Mouse (Mus musculus) embryonic facial prominence, embryonic 12.5 days (tissue): Measurements from ENCODE around the gene Gal3st1. TPM values are rescaled to one million over a fixed set of nuclear protein-coding genes. Genes with fewer than 3 reads are reported as not detected.

Source experiments
- ATAC-seq: fragments of 200-750 bp; cut with Nextera tagmentation; 2 replicates; pipeline ENCODE4 v1.8.0; 2017; ENCODE audit not compliant: insufficient number of reproducible peaks, insufficient read depth, low FRiP score, low TSS enrichment
- H3K27ac ChIP-seq: fragments of 300-500 bp; sonication (generic); 2 replicates; pipeline ENCODE4 v1.5.1; 2016; ENCODE audit warnings: mild to moderate bottlenecking
- H3K27me3 ChIP-seq: fragments of 300-500 bp; sonication (generic); 2 replicates; pipeline ENCODE4 v1.6.1; 2016; ENCODE audit warnings: mild to moderate bottlenecking, moderate library complexity
- H3K36me3 ChIP-seq: fragments of 300-500 bp; sonication (generic); 2 replicates; pipeline ENCODE4 v1.6.1; 2016; ENCODE audit warnings: mild to moderate bottlenecking
- H3K4me1 ChIP-seq: fragments of 300-500 bp; sonication (generic); 2 replicates; pipeline ENCODE4 v1.6.1; 2016
- H3K4me2 ChIP-seq: fragments of 300-500 bp; sonication (generic); replicated peaks from 2 replicates; pipeline ENCODE4 v1.6.1; 2016; ENCODE audit warnings: mild to moderate bottlenecking, moderate library complexity
- H3K4me3 ChIP-seq: fragments of 300-500 bp; sonication (generic); 2 replicates; pipeline ENCODE4 v1.5.1; 2016; ENCODE audit warnings: mild to moderate bottlenecking
- H3K9ac ChIP-seq: fragments of 300-500 bp; sonication (generic); 2 replicates; pipeline ENCODE4 v1.6.1; 2016; ENCODE audit warnings: mild to moderate bottlenecking, moderate library complexity
- H3K9me3 ChIP-seq: fragments of 300-500 bp; sonication (generic); 2 replicates; pipeline ENCODE4 v1.6.1; 2016; ENCODE audit warnings: mild to moderate bottlenecking, moderate library complexity
- WGBS: fragments of 180-500 bp; shearing (Covaris S2); methylation state at CpG from one replicate; pipeline ENCODE4 v1.1.7; 2016; 5-methylcytosine and 5-hydroxymethylcytosine counted together
- polyA plus RNA-seq: library from polyadenylated mRNA; unstranded; fragments of >200 nt; fragmentation: Nextera tagmentation; extraction: Ambion mirVana; gene quantifications from 2 replicates; pipeline ENCODE4 v1.2.1, GENCODE M21; 2016

Gal3st1 gene
- polyA plus RNA-seq, 1 experiment from 2014 or later, result 2.4 TPM

DNA sequence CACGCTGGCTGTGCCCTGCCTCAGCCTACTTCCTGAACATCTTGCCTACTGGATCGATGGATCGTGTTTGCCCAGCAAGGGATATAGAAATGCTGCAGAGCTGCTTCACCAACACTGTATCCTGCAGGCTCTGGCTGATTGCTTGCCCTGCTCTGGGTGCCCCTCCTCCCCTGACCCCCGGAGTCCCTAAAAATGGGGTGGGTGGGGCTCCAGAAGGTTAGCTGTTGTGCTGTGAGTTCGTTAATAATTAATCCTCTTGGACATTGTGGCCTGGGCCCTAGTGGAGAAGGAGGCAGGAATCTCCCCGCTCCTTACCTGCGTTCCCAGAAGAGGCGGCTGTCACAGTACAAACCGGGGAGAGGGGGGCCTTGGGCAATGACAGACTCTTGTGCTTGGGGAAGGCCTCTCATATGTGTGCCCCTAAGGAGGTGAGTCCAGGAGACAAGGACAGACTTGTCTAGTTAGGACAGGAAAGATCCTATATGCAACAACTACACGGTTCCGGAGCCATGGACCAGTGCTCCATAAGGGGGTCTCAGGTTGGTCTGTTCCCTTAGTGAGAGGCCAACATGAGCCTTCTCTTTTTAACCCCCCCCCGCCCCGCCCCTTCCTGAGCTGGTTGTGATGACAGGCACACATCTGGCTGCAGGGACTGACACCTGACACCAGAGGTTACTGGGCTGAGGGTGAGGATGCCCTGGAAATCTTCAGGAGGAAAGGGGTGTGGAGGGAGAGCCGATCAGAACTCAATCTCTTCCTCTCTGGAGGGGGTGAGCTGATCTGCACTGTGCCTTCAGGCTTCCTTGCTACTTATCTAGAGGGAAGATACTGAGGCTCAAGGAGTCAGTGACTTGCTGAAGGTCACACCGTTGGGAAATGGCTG lies 668 bp downstream of the Gal3st1 start:
- no peak overlapping the region for H3K27ac ChIP-seq
- peak overlapping the region; percentile 40 for H3K9ac ChIP-seq
- peak overlapping the region; percentile 76 for H3K4me2 ChIP-seq
- 8% methylated on average over 15 of the region's 15 CpGs for WGBS
- peaks cover 16% of the 10 kb centered on the region for H3K4me1 ChIP-seq
- H3K4me3 ChIP-seq, result peak overlapping the region; percentile 39
- H3K27me3 ChIP-seq, result peaks cover 14% of the 10 kb centered on the region; the same call in 1 of the 2 replicates
- no peaks in the 10 kb centered on the region for H3K9me3 ChIP-seq
- ATAC-seq, result 0 out of 2 replicates have a peak, but pooled peaks have one; percentile 18
- H3K36me3 ChIP-seq, result peaks cover 14% of the 10 kb centered on the region

DNA sequence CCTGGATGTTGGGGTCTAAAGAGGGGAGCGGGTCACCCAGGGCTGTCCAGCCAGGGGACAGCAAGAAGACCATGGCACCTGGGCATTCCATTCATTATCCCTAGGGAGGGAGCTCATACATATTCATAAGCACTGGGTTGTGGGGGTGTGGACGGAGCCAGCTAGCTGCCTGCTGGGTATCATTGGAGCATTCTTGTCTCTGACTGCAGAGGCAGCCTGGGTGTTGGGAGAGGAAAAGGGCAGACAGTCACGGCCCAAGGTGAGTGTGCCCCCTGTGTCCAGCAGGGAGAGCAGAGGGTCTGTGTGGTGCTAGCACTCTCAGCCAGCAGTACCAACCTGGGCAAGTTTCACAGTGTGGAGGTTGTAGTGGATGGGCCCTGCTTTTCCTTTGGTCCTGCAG lies 6.3 kb downstream of the Gal3st1 start:
- 51% methylated on average over 3 of the region's 3 CpGs for WGBS
- no peaks in the 10 kb centered on the region for H3K9me3 ChIP-seq
- H3K4me3 ChIP-seq, result no peak overlapping the region
- no peak overlapping the region for H3K27ac ChIP-seq
- H3K4me1 ChIP-seq, result no peaks in the 10 kb centered on the region
- no peak overlapping the region for H3K4me2 ChIP-seq
- no peak; the same call in 1 of the 2 replicates for ATAC-seq
- H3K27me3 ChIP-seq, result peaks cover 4% of the 10 kb centered on the region; the same call in 1 of the 2 replicates
- no peaks in the 10 kb centered on the region for H3K36me3 ChIP-seq
- no peak overlapping the region for H3K9ac ChIP-seq

DNA sequence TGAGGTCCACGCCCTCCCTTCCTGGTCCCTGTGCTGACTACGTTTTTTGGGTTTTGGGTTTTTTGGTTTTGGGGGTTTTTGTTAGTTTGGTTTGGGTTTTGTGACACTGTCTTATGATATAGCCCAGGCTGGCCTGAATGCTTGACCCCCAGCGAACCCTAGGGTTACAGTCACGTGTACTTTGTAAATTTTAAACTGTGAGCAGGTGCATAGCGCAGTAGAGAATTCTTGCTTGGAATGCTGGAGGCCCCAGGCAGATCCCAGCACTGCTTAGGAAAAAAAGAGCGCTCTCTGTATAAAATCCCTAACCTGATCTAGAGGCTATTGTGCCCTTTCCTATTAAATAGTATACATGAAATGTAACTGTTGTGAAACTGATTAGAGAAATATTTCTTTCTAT lies 9.7 kb downstream of the Gal3st1 start:
- ATAC-seq, result no peak
- Histone ChIP-seq H3K4me1 (peaks cover under 1% of the 10 kb centered on the region; the same call in 1 of the 2 replicates), H3K36me3 (no peaks in the 10 kb centered on the region), H3K9me3 (no peaks in the 10 kb centered on the region), H3K4me3 (no peak overlapping the region), H3K27me3 (peaks cover 18% of the 10 kb centered on the region), H3K4me2 (no peak overlapping the region), H3K27ac (no peak overlapping the region), H3K9ac (no peak overlapping the region)
- WGBS, result 73% methylated on average over 6 of the region's 6 CpGs

DNA sequence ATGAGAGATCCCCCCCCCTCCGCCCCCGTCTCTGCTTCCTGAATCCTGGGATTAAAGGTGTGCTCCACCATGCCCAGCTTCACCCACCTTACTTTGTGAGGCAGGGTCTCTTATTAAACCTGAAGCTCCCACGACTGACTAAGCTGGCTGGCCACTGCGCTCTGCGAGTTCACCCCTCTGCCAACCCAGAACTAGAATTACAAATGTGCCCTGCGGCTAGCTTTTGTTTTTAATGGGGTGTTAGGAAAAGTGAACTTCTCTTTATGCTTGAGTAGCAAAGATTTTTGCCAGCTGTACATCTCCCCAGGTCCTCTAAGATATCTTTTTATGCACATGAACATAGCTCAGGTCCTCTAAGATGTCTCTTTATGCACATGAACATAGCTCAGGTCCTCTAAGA lies 10.5 kb downstream of the Gal3st1 start:
- WGBS, result 80% methylated on average over 6 of the region's 6 CpGs
- ATAC-seq, result no peak
- Histone ChIP-seq H3K27me3 (peaks cover 26% of the 10 kb centered on the region), H3K4me3 (no peak overlapping the region), H3K4me1 (peaks cover 6% of the 10 kb centered on the region; the same call in 1 of the 2 replicates), H3K36me3 (no peaks in the 10 kb centered on the region), H3K4me2 (no peak overlapping the region), H3K27ac (no peak overlapping the region), H3K9me3 (no peaks in the 10 kb centered on the region), H3K9ac (no peak overlapping the region)

DNA sequence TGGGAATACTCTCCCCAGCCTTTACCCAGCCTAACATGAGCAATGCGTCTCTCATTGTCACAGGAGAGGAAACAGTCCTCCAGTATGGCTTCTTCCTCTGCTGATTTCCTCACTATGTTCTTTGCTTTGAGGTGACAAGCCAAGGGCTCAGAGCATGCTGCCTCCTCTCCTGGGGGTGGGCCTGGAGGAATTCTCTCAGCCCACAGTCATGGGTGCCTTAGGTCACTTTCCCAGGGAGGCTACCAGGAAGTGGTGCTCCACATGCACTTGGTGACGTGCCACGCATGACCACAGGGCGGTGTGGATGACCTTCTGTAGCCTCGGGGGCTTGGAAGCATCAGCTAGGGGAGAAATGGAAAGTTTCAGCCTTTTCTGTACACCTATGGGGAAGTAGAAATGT lies 12.1 kb downstream of the Gal3st1 start:
- WGBS, result 83% methylated on average over 5 of the region's 5 CpGs

DNA sequence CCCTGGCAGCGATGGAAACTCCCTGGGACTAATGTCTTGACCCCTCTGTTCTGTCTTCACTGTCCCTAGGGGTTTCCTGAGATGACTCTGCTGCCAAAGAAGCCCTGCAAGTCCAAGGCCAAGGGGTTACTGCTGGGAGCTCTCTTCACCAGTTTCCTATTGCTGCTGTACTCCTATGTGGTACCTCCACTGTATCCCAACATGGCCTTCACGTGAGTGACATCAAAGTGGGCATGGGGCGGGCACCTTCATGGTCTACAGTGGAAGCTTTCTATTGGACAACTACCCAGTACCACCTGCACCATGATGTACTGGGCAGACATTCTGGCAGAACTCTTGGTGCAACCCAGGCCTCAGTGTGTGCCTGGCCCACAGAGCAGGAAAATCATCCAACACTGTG lies 13.4 kb downstream of the Gal3st1 start:
- Histone ChIP-seq H3K4me3 (no peak overlapping the region), H3K36me3 (no peaks in the 10 kb centered on the region), H3K4me1 (peaks cover 6% of the 10 kb centered on the region; the same call in 1 of the 2 replicates), H3K27ac (no peak overlapping the region), H3K9ac (no peak overlapping the region), H3K27me3 (peaks cover 44% of the 10 kb centered on the region), H3K4me2 (no peak overlapping the region), H3K9me3 (no peaks in the 10 kb centered on the region)
- 83% methylated on average over 3 of the region's 3 CpGs for WGBS
- no peak for ATAC-seq

More for the DNA sequence above, 12.1 kb downstream of the Gal3st1 start:
- Histone ChIP-seq H3K4me2 (no peak overlapping the region), H3K27me3 (peaks cover 40% of the 10 kb centered on the region), H3K36me3 (no peaks in the 10 kb centered on the region), H3K4me1 (peaks cover 6% of the 10 kb centered on the region; the same call in 1 of the 2 replicates), H3K4me3 (no peak overlapping the region), H3K9me3 (no peaks in the 10 kb centered on the region), H3K9ac (no peak overlapping the region), H3K27ac (no peak overlapping the region)
- ATAC-seq, result no peak

DNA sequence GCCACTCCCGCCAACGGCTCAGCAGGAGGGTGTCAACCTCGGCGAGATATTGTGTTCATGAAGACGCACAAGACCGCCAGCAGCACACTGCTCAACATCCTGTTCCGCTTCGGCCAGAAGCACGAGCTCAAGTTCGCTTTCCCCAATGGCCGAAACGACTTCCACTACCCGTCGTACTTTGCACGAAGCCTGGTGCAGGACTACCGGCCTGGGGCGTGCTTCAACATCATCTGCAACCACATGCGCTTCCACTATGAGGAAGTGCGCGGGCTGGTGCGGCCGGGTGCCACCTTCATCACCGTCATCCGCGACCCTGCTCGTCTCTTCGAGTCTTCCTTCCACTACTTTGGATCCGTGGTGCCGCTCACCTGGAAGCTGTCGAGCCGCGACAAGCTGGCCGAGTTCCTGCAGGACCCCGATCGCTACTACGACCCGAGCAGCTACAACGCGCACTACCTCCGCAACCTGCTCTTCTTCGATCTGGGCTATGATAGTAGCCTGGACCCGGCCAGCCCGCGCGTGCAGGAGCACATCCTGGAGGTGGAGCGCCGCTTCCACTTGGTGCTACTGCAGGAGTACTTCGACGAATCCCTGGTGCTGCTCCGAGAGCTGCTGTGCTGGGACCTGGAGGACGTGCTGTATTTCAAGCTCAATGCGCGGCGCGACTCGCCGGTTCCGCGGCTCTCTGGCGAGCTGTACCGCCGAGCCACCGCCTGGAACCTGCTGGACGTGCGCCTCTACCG lies 14.7 kb downstream of the Gal3st1 start:
- 6% methylated on average over 66 of the region's 66 CpGs for WGBS
- Histone ChIP-seq H3K27me3 (peaks cover 44% of the 10 kb centered on the region), H3K9me3 (no peaks in the 10 kb centered on the region), H3K4me1 (peaks cover 6% of the 10 kb centered on the region; the same call in 1 of the 2 replicates), H3K9ac (no peak overlapping the region; the same call in 1 of the 2 replicates), H3K27ac (no peak overlapping the region), H3K36me3 (no peaks in the 10 kb centered on the region), H3K4me3 (peak overlapping the region; percentile 30), H3K4me2 (peak overlapping the region; percentile 51)
- ATAC-seq, result no peak

DNA sequence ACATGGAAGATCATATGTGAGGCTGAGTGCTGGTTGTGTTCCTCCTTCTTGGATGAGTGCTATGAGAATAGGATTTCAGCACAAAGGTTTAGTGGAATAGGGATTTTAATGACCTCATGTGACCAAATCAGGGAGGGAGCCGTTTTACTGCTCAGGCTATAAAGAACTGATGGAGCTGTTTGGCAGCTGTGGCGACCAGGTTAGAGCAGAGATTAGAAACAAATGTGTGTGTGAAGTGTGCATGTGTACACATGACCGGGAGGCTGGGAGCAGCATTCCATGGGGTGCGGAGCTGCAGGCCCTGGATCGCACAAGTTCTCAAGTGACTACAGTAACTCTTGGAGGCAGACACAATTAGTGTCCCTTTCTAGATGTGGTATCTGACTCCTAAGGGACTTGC lies 16.1 kb downstream of the Gal3st1 start:
- ATAC-seq, result no peak
- WGBS, result 49% methylated on average over 5 of the region's 5 CpGs
- Histone ChIP-seq H3K27ac (no peak overlapping the region), H3K9me3 (no peaks in the 10 kb centered on the region), H3K4me2 (no peak overlapping the region), H3K4me3 (no peak overlapping the region), H3K36me3 (no peaks in the 10 kb centered on the region), H3K4me1 (peaks cover 6% of the 10 kb centered on the region; the same call in 1 of the 2 replicates), H3K9ac (no peak overlapping the region), H3K27me3 (peaks cover 44% of the 10 kb centered on the region)

DNA sequence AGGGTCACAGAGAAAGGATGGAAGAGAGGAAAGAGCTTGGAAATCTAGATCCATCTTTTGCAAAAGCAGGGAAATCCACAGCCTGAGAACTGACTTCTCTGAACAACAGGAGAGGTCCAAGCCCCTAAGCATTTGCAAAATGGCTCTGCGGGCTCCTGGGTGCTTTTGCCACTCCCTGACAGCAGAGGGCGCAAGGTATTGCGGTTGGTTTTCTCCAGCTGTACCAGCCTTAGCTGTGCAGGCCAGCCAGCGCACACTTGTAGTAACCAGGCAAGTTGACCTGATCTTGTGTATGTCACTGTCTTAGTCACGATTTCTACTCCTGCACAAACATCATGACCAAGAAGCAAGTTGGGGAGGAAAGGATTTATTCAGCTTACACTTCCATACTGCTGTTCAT lies 18.2 kb downstream of the Gal3st1 start:
- Histone ChIP-seq H3K4me1 (peaks cover 6% of the 10 kb centered on the region; the same call in 1 of the 2 replicates), H3K9ac (no peak overlapping the region), H3K4me3 (no peak overlapping the region), H3K4me2 (no peak overlapping the region), H3K27me3 (peaks cover 41% of the 10 kb centered on the region), H3K27ac (no peak overlapping the region), H3K9me3 (no peaks in the 10 kb centered on the region), H3K36me3 (no peaks in the 10 kb centered on the region)
- no peak for ATAC-seq
- 9% methylated on average over 5 of the region's 5 CpGs for WGBS

DNA sequence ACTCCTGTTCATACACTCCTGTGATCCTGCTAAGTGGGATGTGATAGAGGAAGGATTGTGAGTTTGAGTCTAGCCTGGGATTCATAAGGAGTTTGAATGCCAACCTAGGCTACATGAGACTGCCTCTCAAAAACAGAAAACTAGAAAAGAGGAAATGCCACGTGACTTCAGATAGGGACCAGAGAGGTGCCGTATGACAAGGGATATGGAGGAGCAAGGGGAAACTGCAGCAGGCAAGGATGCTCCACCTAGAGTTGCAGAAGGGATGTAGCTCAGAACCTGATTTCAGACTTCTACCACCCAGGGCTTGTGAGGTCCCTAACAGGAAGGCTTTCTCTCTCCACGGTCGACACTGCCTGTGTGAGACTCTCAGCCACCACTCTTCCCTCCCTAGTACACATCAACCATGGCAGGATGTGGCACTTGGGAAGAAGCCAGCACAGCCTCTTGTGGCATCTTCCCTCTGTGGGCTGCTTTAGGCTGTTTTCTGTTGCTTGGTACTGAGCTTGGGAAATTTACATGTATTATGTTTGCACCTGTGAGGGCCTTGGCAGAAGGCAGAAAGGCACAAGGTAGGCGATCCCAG lies 21.9 kb downstream of the Gal3st1 start:
- Histone ChIP-seq H3K9ac (no peak overlapping the region), H3K9me3 (no peaks in the 10 kb centered on the region), H3K4me1 (no peaks in the 10 kb centered on the region), H3K36me3 (no peaks in the 10 kb centered on the region), H3K27ac (no peak overlapping the region), H3K27me3 (peaks cover 6% of the 10 kb centered on the region; the same call in 1 of the 2 replicates), H3K4me3 (no peak overlapping the region), H3K4me2 (no peak overlapping the region)
- 62% methylated on average over 5 of the region's 5 CpGs for WGBS
- ATAC-seq, result no peak

DNA sequence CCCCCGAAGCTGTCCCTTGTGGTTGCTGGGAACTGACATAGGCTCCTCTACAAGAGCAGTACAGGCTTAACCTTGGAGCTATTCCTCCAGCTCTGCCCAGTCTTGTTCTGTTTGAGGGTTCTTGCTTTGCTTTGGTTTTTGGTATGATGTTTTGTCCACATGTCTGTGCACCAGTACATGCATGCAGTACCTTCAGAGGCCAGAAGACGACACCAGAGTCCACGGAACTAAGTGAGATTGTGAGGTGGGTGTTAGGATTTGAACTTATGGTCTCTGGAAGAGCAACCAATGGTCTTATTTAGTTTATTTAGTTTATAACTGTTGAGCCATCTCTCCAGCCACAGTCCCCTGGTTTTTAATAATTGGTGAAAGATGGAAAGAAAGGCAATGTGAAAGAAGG lies 23.0 kb downstream of the Gal3st1 start:
- Histone ChIP-seq H3K27ac (no peak overlapping the region), H3K36me3 (no peaks in the 10 kb centered on the region), H3K9me3 (no peaks in the 10 kb centered on the region), H3K4me2 (no peak overlapping the region), H3K27me3 (no peaks in the 10 kb centered on the region), H3K9ac (no peak overlapping the region), H3K4me1 (no peaks in the 10 kb centered on the region), H3K4me3 (no peak overlapping the region)
- no peak for ATAC-seq
- WGBS, result 85% methylated on average over 3 of the region's 3 CpGs
